Mouse (Mus musculus) lung, postnatal 0 days (tissue): Measurements from ENCODE around the gene Tmem56.

ENCODE experiments used
- CTCF ChIP-seq: IDR thresholded peaks from 2 replicates; pipeline ENCODE4 v1.5.1; 2016; ENCODE audit warnings: antibody characterized with exemption, mild to moderate bottlenecking
- EP300 ChIP-seq: IDR thresholded peaks from 2 replicates; pipeline ENCODE4 v1.6.1; 2016; ENCODE audit warnings: antibody characterized with exemption, mild to moderate bottlenecking, control low read depth

DNA sequence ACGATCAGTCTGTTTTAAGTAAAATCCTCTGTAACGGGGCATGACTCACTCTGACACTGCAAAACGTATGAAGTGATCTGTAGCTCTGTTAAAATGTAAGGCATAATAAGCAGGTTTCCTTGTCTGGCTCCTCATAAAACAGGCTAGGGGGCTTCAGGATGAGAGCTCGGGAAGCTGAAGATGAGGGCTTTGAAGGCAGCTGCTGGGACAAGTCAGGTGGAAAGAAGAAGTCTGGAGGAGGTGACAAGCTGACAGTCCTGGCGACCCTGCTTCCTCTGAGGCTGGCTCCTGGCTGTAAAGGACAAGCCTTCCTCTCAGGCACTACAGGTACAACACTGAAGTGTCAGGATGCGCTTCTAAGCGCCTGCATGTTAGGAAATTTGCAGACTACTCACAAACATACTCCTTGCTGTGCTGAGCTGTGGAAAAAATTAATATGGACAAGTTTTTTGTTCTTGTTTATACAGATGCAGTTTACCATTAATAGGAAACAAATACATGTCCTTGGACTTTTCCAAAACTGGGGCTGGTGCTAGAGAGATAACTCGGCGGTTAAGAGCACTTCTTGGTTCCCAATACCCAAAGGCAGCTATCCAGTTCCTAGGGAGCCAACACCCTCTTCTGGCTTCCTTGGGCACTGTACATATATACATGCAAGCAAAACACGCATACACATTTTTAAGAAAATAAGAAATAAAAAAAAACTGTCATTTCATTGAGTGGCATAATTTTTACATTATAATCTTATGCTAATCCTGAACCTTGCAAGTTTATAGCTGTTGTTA lies 125.2 kb downstream of the Tmem56 start:
- TF ChIP-seq CTCF (no peak), EP300 (no peak)
